Mouse (Mus musculus) testis, adult 2 months (tissue): ENCODE measurements around the gene Irx5.

ENCODE experiments used
- CTCF ChIP-seq: fragments of 200-500 bp; IDR thresholded peaks from 2 replicates; pipeline ENCODE4 v1.5.1; 2012; ENCODE audit warnings: low read depth, mild to moderate bottlenecking, inconsistent platforms, low read length, moderate library complexity; ENCODE audit not compliant: control insufficient read depth, insufficient read depth, insufficient replicate concordance
- POLR2A ChIP-seq: fragments of 200-500 bp; IDR thresholded peaks from 2 replicates; pipeline ENCODE4 v1.6.1; 2012; ENCODE audit warnings: low read depth, mild to moderate bottlenecking, inconsistent platforms, low read length, moderate library complexity; ENCODE audit not compliant: control insufficient read depth

GRCm38 (mm10) chr8:92349898-92350486 lies 7.4 kb upstream of the Irx5 start:
- TF ChIP-seq CTCF (no peak), POLR2A (no peak)
